Mouse (Mus musculus) forebrain, embryonic 14.5 days (tissue): ENCODE data around the gene Wnt5b. TPM values are rescaled to one million over a fixed set of nuclear protein-coding genes. Genes with fewer than 3 reads are reported as not detected.

Experiments
- ATAC-seq: fragments of 200-750 bp; cut with Nextera tagmentation; 2 replicates; pipeline ENCODE4 v1.8.0; 2017; ENCODE audit warnings: mild to moderate bottlenecking, moderate library complexity
- DNase-seq: peaks from one replicate; pipeline ENCODE4 v3.0.0-alpha.2; 2015; ENCODE audit warnings: low spot score
- H3K27ac ChIP-seq: fragments of 300-500 bp; sonication (generic); 2 replicates; pipeline ENCODE4 v1.5.1; 2014; ENCODE audit warnings: low read depth, mild to moderate bottlenecking, control low read depth, low read length, moderate library complexity
- H3K27me3 ChIP-seq: fragments of 300-500 bp; sonication (generic); replicated peaks from 2 replicates; pipeline ENCODE4 v1.6.1; 2014; ENCODE audit warnings: low read length, control low read depth, mixed read lengths; ENCODE audit not compliant: control insufficient read depth, insufficient read depth
- H3K36me3 ChIP-seq: fragments of 300-500 bp; sonication (generic); 2 replicates; pipeline ENCODE4 v1.6.1; 2014; ENCODE audit warnings: low read length, control low read depth; ENCODE audit not compliant: control insufficient read depth, insufficient read depth
- H3K4me1 ChIP-seq: fragments of 300-500 bp; sonication (generic); 2 replicates; pipeline ENCODE4 v1.6.1; 2014; ENCODE audit warnings: antibody characterized with exemption, low read length, control low read depth; ENCODE audit not compliant: control insufficient read depth, insufficient read depth
- H3K4me2 ChIP-seq: fragments of 300-500 bp; sonication (generic); 2 replicates; pipeline ENCODE4 v1.6.1; 2014; ENCODE audit warnings: mild to moderate bottlenecking, control low read depth, low read length
- H3K4me3 ChIP-seq: fragments of 300-500 bp; sonication (generic); 2 replicates; pipeline ENCODE4 v1.5.1; 2014; ENCODE audit warnings: low read depth, low read length, control low read depth
- H3K9ac ChIP-seq: fragments of 300-500 bp; sonication (generic); 2 replicates; pipeline ENCODE4 v1.6.1; 2014; ENCODE audit warnings: mild to moderate bottlenecking, low read length, control low read depth, moderate library complexity
- H3K9me3 ChIP-seq: fragments of 300-500 bp; sonication (generic); replicated peaks from 2 replicates; pipeline ENCODE4 v1.6.1; 2016; ENCODE audit warnings: low read length, control low read depth, mixed read lengths; ENCODE audit not compliant: control insufficient read depth
- WGBS: fragments of 180-500 bp; shearing (Covaris S2); extraction: QIAGEN DNeasy Blood & Tissue Kit; methylation state at CpG from one replicate; pipeline ENCODE4 v1.1.7; 2014; 5-methylcytosine and 5-hydroxymethylcytosine counted together
- polyA plus RNA-seq: library from polyadenylated mRNA; unstranded; fragments of >200 nt; fragmentation: Nextera tagmentation; extraction: Ambion mirVana; gene quantifications from 2 replicates; pipeline ENCODE4 v1.2.1, GENCODE M21; 2014

Wnt5b gene
- polyA plus RNA-seq, 1 experiment from 2014 or later = 3.4 TPM

DNA sequence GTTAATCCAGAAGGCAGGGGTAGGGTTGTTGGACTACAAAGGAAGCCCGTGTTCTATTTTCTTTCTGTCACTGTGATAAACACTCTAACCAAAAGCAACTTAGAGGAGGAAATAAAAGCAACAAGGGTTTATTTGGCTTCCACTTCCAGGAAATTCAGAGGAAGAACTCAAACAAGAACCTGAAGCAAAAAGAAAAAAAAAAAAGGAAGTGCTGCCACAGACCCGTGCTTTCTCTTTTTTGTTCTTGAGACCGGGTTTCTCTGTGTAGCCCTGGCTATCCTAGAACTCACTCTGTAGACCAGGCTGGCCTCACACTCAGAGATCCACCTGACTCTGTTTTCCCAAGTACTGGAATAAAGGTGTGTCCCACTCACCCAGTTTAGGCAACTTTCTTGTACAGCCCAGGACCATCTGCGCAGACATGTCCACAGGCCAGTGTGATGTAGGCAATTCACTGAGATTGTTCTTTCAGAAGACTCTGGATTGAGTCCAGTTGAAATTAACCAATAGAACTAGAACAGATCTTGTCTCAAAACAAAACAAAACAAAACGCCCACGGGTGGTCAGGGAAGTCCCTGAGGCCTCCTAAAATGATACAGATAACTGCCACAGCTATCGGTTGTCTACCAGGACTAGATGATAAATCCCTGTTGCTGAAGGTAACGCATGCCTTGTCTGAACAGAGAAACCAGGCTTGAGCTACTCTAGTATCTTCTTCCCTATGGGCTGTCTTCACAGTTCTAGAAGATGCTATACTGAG, 142.4 kb downstream of the Wnt5b start:
- ATAC-seq (no peak), DNase-seq (no peak)
- H3K9ac ChIP-seq = no peak overlapping the region
- whole genome bisulfite sequencing = 89% methylated on average over 8 of the region's 8 CpGs
- H3K4me2 ChIP-seq = no peak overlapping the region
- H3K27ac ChIP-seq = no peak overlapping the region
- H3K36me3 ChIP-seq = no peaks in the 10 kb centered on the region
- H3K4me1 ChIP-seq = no peaks in the 10 kb centered on the region
- H3K9me3 ChIP-seq = no peaks in the 10 kb centered on the region
- H3K27me3 ChIP-seq = no peaks in the 10 kb centered on the region
- H3K4me3 ChIP-seq = no peak overlapping the region

DNA sequence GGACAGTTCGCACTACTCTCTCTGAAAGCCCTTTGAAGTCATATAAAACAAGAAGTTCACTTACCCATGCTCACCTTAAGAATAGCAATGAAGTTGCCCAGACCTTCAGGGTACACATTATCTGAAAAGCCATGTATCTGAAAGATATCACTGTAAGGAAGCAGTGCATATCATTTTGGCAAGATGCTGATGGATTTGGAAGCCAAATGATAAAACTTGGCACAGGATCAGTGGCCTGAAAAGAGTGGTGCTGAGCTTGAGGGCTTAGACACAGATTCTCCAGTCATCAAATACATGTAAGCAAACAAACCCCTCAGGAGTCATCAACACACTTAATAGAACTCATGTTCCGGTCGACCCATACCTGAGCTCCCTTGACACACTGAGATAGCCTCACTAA, 143.5 kb downstream of the Wnt5b start:
- DNase-seq (peak; percentile 20), ATAC-seq (no peak)
- H3K4me3 ChIP-seq = no peak overlapping the region
- H3K27ac ChIP-seq = no peak overlapping the region
- H3K9ac ChIP-seq = no peak overlapping the region
- WGBS = 96% methylated on average over 3 of the region's 3 CpGs
- no peaks in the 10 kb centered on the region for H3K27me3 ChIP-seq
- H3K4me2 ChIP-seq = no peak overlapping the region
- H3K36me3 ChIP-seq = no peaks in the 10 kb centered on the region
- no peaks in the 10 kb centered on the region for H3K4me1 ChIP-seq
- H3K9me3 ChIP-seq = no peaks in the 10 kb centered on the region

DNA sequence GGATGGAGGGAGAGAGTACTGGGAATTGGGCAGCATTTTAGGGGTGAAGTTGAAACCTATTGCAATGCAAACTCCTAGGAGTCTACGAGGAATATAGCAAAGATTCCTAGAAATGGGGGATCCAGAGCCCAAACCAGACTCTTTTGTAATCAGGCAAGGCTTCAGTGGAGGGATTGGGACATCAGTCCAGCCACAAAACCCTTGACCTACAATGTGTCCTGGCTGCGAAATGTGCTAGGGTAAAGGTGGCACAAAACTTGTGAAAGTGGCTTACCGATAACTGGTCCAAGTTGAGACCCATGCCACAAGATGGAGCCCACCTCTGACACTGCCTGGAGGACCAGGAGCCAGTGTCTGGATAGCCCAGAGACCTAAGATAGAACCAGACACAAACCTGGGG, 144.8 kb downstream of the Wnt5b start:
- Histone ChIP-seq H3K4me3 (no peak overlapping the region), H3K36me3 (no peaks in the 10 kb centered on the region), H3K27ac (no peak overlapping the region), H3K4me2 (no peak overlapping the region), H3K9me3 (no peaks in the 10 kb centered on the region), H3K27me3 (no peaks in the 10 kb centered on the region), H3K9ac (no peak overlapping the region), H3K4me1 (no peaks in the 10 kb centered on the region)
- ATAC-seq (no peak), DNase-seq (no peak)
- 89% methylated on average over 3 of the region's 3 CpGs for WGBS

DNA sequence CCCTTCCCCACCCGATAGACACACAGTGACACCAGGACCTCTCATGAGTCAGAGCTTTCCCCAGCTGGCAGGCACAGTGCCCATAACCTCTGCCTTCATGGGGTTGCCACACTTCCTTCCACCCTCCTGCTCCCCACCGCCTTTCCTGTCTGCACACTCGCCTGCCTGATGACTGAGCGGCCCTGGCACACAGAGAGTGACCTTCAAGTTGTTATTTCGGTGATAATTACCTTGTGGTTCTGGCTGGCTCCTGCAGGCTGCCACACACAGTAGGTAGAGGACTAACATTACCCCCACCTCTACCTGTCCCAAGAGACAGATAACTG, 147.9 kb downstream of the Wnt5b start:
- 87% methylated on average over 5 of the region's 5 CpGs for WGBS

DNA sequence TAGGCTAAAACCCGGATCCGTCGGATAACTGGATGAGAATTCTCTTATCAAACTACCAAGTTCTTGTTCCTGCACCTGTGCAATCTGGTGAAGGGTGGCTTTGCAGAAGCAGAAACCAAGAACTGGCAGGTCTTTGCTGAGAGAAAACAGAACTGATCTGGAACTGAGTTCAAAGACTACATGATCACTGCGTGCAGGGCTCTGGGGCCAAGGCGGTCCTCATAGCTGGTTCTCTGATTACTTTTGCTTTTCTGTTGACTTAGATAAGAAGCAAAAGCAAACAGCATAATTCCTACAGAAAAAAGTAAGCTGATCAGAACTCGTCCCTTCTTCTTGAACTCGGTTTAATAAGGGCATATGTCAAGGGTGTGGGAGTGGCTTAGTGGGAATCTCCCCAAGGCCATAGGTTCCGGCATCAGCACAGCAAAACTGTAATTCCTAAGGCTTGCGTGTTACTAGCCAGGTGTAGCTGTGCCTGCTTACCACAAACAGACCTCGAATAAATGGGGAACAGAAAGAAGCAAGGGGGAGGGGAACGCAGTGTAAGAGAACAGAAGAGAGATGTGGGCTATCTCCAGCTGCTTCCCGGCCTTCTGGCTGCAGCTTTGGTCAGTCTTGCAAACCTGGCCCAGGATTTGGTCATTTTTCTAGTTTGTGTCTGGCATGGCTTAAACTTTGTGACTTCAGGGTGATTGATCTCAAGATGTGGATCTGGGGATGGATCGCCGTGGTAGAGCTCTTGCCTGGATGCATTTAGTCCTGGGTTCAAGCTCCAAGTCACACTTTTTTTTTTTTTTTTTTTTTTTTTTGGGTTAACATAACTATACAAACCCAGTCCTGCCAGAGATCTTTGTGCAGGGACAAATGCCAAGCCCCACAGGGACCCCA, 148.5 kb downstream of the Wnt5b start:
- Histone ChIP-seq H3K9ac (no peak overlapping the region), H3K4me2 (no peak overlapping the region), H3K36me3 (no peaks in the 10 kb centered on the region), H3K9me3 (no peaks in the 10 kb centered on the region), H3K27ac (no peak overlapping the region), H3K27me3 (no peaks in the 10 kb centered on the region), H3K4me3 (no peak overlapping the region), H3K4me1 (no peaks in the 10 kb centered on the region)
- ATAC-seq (no peak), DNase-seq (no peak)
- WGBS = 89% methylated on average over 14 of the region's 14 CpGs

More for the DNA sequence above, 147.9 kb downstream of the Wnt5b start:
- H3K27me3 ChIP-seq = no peaks in the 10 kb centered on the region
- H3K4me2 ChIP-seq = no peak overlapping the region
- no peak for ATAC-seq
- H3K4me1 ChIP-seq = no peaks in the 10 kb centered on the region
- no peaks in the 10 kb centered on the region for H3K9me3 ChIP-seq
- H3K36me3 ChIP-seq = no peaks in the 10 kb centered on the region
- no peak overlapping the region for H3K27ac ChIP-seq
- DNase-seq = no peak
- no peak overlapping the region for H3K9ac ChIP-seq
- no peak overlapping the region for H3K4me3 ChIP-seq

DNA sequence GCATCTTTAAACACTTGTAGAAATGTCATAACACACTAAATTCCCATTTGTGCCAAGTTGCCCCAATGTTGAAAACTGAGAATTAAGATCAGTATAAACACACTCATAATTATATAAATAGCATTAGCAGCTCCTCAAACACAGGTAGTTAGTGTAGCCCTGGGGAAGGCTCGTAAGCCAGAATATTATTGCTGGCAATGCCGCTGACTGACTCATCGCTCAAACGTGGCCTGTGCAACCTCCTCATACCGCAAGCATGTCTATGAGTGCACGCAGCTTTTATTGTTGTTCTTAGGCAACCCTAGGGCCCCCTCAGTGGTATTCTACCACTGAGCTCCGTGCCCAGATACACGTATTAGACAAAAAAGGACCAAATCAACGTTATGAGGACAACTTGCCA, 151.3 kb downstream of the Wnt5b start:
- H3K9me3 ChIP-seq = no peaks in the 10 kb centered on the region
- no peaks in the 10 kb centered on the region for H3K36me3 ChIP-seq
- H3K4me1 ChIP-seq = peaks cover 9% of the 10 kb centered on the region; the same call in 1 of the 2 replicates
- H3K27ac ChIP-seq = no peak overlapping the region
- no peak overlapping the region for H3K4me3 ChIP-seq
- no peak for ATAC-seq
- DNase-seq = no peak
- WGBS = 82% methylated on average over 9 of the region's 9 CpGs
- no peak overlapping the region for H3K4me2 ChIP-seq
- H3K9ac ChIP-seq = no peak overlapping the region
- no peaks in the 10 kb centered on the region for H3K27me3 ChIP-seq

DNA sequence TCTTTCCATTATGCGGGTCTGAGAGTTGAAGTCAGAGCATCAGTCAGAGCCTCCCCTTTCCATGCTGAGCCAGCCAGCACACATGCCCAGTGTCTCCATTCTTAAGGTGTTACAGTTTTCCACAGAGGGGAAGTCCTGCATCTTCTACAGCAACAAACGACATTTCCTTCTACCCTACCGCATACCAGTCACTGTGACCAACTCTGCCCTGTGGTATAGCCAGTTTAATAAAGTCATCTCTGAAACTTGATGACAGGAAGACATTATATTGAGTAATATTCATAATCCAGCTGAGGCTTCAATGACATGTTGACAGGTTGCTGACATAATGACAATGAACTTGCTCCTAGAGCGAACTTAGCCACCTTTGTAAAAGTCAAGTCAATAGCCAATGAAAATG, 153.4 kb downstream of the Wnt5b start:
- H3K27ac ChIP-seq = no peak overlapping the region
- no peaks in the 10 kb centered on the region for H3K36me3 ChIP-seq
- no peaks in the 10 kb centered on the region for H3K9me3 ChIP-seq
- H3K27me3 ChIP-seq = no peaks in the 10 kb centered on the region
- no peak overlapping the region for H3K4me3 ChIP-seq
- ATAC-seq = no peak
- no peak for DNase-seq
- peaks cover 23% of the 10 kb centered on the region; the same call in 1 of the 2 replicates for H3K4me1 ChIP-seq
- H3K4me2 ChIP-seq = no peak overlapping the region
- no peak overlapping the region for H3K9ac ChIP-seq
- WGBS = 96% methylated on average over 4 of the region's 4 CpGs

DNA sequence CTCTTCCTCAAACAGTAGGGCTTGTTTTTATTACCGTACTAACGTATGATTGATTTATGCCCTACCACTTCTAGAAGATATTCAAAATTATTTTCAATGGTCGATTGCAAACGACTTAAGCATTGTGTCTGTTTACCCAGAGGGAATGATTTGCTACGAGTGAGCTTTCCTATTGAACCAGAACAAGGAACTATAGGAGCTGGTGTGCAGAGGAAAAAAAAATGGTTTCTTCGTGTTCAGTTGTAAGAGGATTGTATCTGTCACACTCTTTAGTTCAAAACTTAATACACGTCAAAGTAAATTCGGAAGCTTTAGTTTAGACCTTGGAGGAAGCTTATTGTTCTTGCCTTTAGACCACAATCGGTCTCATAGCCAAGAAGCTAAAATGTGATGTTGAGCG, 155.1 kb downstream of the Wnt5b start:
- H3K27me3 ChIP-seq = no peaks in the 10 kb centered on the region
- H3K27ac ChIP-seq = peak overlapping the region; percentile 74
- WGBS = 26% methylated on average over 10 of the region's 10 CpGs
- ATAC-seq = peak; percentile 18; the same call in 1 of the 2 replicates
- peak overlapping the region; percentile 56 for H3K4me2 ChIP-seq
- peaks cover 23% of the 10 kb centered on the region; the same call in 1 of the 2 replicates for H3K4me1 ChIP-seq
- no peaks in the 10 kb centered on the region for H3K36me3 ChIP-seq
- peak overlapping the region; percentile 81 for H3K4me3 ChIP-seq
- peak; percentile 48 for DNase-seq
- H3K9me3 ChIP-seq = no peaks in the 10 kb centered on the region
- peak overlapping the region; percentile 71 for H3K9ac ChIP-seq

DNA sequence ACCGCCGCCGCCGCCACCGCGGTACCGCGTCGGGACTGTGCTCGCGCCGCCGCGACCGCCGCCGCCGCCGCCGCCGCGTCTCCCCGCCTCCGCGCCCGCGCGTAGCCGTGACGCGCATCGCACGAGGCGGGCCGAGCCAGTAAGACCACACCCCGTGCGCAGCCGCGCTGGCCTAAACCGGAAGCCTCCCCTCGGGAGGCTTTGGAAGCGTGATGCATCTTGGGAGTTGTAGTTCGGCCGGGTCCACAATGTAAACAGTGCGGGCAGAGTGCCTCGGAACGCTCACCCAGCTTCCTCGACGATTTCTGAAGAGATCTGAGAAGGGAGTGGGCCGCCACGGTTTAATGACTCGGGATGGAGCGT, 155.5 kb downstream of the Wnt5b start:
- Histone ChIP-seq H3K4me1 (peaks cover 23% of the 10 kb centered on the region; the same call in 1 of the 2 replicates), H3K9ac (peak overlapping the region; percentile 93), H3K9me3 (no peaks in the 10 kb centered on the region), H3K36me3 (no peaks in the 10 kb centered on the region), H3K4me2 (peak overlapping the region; percentile 56), H3K4me3 (peak overlapping the region; percentile 81), H3K27ac (peak overlapping the region; percentile 85), H3K27me3 (no peaks in the 10 kb centered on the region)
- 1% methylated on average over 38 of the region's 53 CpGs for WGBS
- peak; percentile 99 for ATAC-seq
- DNase-seq = peak; percentile 99
